Mouse (Mus musculus) heart, postnatal 0 days (tissue): Measurements from ENCODE around the gene Pip5k1b.

Source experiments
- CTCF ChIP-seq: IDR thresholded peaks from 2 replicates; pipeline ENCODE4 v1.5.1; 2016; ENCODE audit warnings: antibody characterized with exemption, control low read depth, low read depth
- EP300 ChIP-seq: IDR thresholded peaks from 2 replicates; pipeline ENCODE4 v1.6.1; 2016; ENCODE audit warnings: antibody characterized with exemption, low read depth

- TF ChIP-seq EP300 = no peak
- no peak for TF ChIP-seq CTCF
These were observed 46.3 kb downstream of the Pip5k1b start for GRCm38 (mm10) chr19:24509391-24509790.
